Mouse (Mus musculus) left cerebral cortex, adult 11 months (tissue): ENCODE data around the gene Slc16a6.

Experiments used
- DNase-seq: peaks from one replicate; pipeline ENCODE4 v3.0.0; 2022; ENCODE audit warnings: low spot score

Slc16a6 gene

DNA sequence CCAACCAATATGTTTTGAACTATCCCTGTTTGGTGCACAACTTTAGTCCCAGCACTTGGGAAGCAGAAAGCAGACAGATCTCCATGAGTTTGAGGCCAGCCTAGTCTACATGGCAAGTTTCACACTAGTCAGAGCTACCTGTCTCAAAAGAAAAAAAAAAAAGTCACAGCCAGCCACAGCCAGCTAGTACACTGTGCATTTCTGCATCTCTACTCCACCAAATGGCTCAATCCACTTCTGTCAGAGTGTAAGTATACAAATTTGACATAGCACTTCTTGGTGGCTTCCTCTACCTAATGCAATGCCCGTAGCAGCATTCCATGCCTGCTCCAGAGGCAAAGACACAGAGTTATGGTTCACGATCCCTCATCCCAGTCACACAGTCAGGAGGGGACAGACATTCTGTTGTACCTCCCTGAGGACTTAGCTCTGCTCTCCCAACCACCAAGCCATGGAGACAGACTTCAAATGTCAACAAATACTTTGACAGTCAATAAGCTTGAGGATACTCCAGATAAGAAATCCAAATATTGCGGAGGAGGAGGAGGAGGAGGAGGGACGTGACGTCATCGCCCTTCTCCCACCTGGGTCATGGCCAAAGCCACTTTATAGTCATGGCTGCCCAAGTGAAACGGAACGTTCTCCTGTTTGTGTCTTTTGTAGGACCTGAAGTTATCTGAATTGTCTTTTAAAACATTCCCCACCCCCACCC lies 56.5 kb downstream of the Slc16a6 start:
- no peak for DNase-seq

DNA sequence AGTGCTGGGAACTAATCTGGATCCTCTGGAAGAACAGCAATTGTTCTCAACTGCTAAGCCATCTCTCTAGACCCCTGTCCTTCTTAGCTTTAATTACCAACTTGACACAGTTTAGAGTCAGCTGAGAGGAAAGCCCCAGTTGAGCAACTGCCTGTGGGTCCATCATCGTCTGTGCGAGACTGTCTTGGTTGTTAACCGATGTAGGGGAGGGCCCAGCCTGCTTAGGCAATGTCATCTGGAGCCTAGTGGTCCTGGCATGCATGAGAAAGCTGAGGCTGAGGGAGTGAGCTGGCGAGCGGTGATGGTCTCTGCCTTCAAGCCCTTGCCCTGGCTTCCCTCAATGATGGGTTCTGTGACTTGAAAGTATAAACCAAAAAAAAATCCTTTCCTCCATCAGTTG lies 58.6 kb downstream of the Slc16a6 start:
- no peak for DNase-seq

DNA sequence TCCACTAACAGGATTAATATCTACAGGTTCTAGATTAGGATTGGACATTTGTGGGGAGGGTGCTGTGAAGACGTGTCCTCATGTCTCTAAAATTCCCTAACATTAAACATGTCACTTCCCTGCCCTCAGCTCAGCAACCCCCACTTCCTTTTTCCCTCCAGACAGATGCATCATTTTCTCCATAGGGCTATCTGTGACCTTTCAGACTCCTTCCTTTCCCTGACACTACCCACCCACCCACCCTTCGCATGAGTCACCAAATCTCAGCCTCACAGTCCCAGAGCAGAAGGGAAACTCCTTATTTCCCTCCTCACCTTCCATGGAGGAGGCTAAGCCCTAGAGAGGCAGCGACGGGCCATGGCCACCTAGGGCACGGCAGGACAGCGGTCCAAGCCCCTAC lies 59.8 kb downstream of the Slc16a6 start, which contains the start of gene 9930022D16Rik:
9930022D16Rik (plus strand) TSS at position 301 of the 400 bp plus-strand sequence.
- DNase-seq = no peak

DNA sequence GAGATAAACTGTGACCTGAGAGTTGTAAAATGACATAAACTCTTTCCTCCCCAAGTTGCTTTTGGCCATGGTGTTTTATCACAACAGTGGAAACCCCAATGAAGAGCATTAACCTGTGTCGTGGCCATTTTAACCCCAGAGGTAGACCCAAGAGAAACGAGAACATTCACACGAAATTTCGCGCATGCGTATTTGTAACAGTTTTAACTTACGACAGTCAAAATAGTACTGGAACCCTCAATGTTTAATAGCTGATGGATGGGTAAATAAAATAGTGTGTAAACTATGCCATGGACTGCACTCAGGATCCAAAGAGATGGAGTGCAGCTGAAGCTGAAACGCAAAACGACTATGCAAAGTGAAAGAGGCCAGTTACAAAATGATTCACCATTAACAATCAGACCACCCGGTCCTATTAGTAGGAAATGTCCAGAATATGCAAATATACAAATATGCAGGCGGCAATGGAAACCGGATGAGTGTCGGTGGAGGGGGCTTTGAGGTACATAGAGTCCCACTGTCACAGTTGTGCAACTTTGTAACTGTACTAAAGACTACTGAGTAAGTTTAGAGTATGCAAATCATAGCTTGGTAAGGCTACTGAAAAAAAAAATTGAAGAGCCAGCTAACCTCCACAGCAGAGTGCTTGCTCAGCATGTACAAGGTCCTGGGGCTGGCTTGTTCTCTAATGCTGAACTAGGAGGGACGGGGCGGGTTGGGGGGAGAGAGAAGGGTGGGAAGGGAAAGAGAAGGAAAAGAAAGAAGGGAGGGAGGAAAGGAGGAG lies 63.0 kb downstream of the Slc16a6 start:
- no peak for DNase-seq

DNA sequence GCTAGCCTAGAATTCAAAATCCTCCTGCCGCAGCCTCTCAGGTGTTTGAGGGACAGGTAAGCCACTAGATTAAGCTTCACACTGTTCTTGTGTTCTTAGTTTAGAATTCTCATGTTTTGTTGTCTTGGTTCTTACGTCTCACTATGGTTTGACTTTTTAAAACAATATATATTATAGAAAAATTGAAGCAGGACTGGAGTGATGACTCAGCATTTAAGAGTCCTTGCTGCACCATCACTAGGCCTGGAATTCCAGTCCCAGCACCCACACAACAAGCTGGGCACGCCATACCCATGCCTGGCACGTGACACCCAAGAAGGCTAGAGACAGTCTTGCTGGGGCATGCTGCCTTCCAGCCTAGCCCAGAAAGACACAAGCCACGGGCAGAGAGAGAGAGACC lies 67.0 kb downstream of the Slc16a6 start:
- DNase-seq = no peak
